Mouse (Mus musculus): ENCODE measurements around the gene Efna2.

Gene Efna2

GRCm38 (mm10) chr10:80142530-80142925, 36.8 kb upstream of the Efna2 start:
- no peak for DNase-seq

- no peak for DNase-seq
Observed at GRCm38 (mm10) chr10:80143664-80144063, 35.6 kb upstream of the Efna2 start.

DNA sequence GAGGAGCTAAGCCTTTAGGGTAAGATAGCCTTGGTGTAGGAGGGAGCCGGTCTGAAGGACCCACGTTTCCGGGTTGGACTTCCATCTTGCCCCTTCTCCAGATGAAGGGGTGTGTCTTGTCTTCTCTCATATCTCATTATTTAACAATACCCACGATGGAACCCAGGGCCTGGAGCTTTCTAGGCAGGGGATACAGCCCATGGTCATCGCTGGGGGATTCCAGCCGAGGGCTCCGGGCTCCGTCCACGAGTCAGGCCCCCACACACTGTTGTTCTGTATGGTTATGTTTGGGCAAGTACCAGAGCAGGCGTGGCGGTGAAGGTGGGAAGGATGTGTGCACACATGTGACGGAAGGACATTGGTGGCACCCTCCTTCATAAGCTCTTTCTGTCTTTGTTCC, 35.1 kb upstream of the Efna2 start:
- no peak for DNase-seq

DNA sequence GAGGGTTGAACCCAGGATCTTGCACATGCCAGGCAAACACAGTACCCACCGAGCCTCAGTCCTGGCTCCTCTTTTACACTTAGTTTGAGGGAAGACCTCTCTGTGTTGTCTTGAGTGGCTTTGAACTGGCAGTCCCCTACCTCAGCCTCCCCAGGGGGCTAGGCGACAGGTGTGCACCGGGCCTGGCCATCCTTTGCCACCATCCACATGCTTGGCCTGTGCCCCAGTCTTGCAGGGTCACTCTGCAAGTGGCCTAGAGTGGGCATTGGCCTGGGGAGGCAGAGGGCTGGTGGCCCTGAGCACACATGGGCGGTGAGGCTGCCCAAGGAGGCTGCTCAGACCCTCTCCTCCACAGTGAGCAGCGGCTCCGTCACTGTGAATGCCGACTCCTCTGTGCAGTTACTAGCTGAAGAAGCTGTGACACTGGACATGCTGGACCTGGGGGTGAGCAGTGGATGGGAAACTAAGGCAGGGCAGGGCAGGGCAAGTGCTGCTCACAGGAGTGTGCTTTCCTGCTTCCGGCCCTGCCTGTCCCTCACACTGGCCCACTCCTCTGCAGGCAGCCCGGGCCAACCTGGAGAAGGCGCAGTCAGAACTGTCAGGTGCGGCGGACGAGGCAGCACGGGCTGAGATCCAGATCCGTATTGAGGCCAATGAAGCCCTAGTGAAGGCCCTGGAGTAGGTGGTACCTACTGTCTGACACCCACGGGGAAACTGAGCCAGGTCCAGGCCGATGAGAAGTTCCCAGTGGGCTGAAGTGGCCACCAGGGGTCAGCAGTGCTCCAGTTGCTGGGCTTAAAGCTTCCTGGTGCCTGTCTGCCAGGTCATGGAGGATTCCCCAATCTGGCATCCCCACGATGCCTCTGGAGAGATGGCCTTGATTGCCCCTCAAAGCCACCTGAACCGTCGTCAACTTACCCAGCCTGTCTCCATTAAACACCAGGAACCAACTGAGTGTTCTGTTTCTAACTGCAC, 34.1 kb upstream of the Efna2 start:
- DNase-seq: peak; percentile 88 to 90

- peak in 1 of 2 experiments; percentile 55 for DNase-seq
Observed at GRCm38 (mm10) chr10:80145896-80146295, 33.4 kb upstream of the Efna2 start.

- DNase-seq: peak in 1 of 2 experiments; percentile 40
Observed at GRCm38 (mm10) chr10:80146568-80147011, 32.7 kb upstream of the Efna2 start.

- peak in 1 of 2 experiments; percentile 39 for DNase-seq
Observed at GRCm38 (mm10) chr10:80147146-80147718, 32.0 kb upstream of the Efna2 start.

DNA sequence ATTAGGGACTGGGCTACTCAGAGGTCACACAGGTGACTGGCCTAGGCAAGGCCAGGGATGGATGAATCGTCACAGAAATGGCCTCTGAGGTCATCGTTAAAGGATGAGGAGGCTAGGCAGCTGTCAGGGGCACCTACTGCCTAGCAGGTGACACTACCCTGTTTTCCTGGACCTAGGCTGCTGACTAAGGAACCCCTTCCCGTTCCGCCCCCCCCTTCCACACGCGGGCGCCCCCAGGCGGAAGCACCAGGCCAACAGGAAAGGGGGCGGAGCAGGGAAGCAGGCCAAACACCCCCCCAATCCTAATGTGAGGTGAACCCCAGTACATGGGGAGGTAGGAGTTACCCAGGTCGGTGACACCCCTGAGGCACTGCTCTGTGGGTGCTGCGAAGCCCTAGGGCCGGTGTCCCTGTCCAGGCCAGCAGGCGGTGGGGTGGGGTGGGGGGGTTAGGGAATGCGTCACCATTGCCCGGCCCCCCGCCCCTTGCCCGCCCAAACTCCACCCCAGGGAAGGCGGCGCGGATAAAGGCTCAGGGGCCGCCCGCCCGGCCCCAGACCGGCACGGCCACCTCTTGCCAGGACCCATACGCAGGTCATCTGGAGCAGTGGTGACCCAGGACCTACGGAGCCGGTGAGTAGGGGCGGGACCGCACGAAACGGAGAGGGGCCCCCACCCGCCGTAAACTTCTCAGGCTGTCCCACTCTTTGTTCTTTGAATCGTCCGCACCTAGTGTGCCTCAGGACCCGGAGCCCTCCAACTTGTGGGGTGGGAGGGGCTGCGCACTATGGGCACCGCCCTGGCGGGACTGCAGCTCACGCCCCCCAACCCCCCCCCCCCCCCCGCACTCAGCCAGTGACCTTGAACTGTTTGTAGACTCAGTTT, 31.3 kb upstream of the Efna2 start, which contains the start of gene Midn:
Gene Midn, plus strand, starts transcription at position 554 of the 883 bp plus-strand sequence.
- DNase-seq: peak; percentile 87 to 92

GRCm38 (mm10) chr10:80148610-80149290, 30.5 kb upstream of the Efna2 start:
- peak; percentile 94 to 97 for DNase-seq

DNA sequence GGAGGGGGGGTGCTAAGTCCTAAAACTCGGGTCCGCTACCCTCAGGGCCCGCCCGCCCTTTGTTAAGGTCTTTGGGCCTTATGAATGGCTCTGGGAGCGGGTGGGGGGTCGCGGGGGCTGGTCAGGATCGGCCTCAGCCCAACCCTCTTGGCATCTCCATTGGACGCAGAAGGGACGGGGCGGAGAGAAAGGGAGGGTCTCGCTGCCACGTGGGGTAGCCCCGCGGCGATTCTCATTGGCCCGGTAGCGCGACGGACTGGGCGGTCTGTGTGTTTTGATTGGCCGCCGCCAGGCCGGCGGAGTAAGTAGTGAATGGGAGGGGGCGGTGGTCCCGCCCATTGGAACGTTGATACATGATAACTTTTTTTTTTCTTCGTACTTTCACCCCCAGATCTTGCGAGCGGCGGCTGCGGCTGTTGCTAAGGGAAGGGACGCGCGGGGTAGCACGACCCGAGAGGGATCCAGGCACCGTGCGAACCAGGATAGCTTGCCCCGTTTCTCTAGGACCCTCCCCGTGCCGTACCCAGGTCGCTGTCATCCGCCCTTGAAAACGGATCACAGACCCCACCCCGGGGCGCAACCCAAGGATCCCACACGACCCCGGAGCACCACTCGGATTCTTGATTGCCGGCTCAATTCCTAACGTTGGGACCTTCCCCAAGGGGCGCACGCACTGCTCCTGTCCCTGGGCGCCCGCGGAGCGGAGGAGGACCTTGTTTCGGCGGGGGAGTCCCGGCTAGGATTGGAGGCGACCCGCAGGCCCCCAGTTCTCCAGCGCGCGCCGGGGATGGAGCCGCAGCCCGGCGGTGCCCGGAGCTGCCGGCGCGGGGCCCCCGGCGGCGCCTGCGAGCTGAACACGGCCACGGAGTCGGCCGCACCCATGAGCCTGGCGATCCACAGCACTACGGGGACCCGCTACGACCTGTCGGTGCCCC, 29.7 kb upstream of the Efna2 start:
- peak; percentile 96 to 99 for DNase-seq

DNA sequence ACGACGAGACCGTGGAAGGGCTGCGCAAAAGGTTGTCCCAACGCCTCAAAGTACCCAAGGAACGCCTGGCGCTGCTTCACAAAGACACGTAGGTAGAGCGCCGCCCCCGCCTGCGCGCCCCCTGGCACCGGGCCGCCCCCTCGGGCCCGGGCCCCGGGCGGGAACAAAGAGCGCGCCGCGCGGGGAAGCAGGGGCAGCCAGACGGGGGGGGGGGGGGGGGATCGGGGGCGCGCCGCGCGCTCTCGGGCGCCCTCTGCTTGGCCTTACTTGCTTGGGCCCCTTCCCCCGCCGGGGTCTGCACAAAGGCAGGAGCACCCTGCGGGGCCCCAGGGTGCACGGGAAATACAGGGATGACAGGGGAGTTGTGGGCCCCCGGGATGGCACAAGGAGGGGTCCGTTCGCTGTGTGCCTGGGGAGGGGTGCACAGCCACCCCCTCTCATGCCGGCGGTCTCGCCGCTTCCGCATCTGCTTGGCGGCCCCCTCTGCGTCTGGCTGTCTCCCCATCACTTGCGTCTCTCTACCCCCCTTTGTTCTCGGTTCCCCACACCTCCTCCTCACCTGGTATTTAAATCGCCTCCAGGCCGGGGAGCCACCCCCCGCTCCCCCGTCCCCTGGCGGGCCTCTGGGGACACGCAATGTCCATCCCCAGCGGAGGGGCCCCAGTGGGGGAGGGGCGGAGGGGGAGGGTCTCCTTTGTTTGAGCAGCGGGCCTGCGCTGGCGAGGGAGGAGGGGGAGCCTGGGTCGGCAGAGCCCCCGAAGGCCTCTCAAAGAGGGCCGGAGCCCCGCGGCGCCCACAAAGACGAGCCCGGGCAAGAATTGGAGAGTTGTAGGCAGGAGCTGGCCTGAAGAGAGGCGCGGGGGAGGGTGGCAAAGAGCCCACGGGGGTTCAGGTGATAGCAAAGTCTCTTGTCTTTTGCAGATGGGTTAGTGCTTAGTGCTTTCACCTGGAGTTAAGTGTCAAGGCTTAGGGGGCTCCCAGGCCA, 28.8 kb upstream of the Efna2 start:
- peak; percentile 81 to 86 for DNase-seq

DNA sequence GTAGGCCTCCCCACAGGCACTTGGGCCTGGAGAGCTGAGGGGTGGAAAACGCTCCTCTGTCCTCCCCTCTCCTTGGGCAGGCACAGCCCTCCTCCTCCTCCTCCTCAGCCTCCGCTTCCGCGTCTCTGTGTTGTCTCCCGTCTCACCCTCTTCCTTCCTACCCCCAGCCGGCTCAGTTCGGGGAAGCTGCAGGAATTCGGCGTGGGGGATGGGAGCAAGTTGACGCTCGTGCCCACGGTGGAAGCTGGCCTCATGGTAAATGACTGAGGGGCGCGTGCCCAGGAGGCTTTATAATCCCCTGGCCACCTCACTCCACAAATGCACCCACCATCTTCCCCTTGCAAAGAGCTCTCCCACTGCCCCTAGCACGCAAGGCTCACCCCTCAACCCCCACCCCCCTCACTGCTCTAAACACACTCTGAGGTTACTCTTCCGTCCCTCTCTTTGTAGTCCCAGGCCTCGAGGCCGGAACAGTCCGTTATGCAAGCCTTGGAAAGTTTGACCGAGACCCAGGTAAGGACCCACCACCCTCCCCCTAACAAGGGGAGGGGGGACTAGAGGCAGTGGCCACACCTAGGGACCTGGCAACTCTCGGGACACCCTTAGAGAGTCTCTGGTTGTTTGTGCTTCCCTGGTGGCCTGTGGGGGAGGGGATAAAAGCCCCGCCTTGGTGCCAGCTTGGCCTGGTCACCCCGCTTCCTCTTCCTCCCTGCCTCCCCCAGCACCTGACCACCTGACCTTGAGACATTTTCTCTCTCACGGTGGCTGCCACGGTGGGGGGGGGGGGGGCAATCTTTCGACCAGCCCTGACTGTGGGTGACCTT, 27.9 kb upstream of the Efna2 start:
- peak; percentile 81 to 87 for DNase-seq

DNA sequence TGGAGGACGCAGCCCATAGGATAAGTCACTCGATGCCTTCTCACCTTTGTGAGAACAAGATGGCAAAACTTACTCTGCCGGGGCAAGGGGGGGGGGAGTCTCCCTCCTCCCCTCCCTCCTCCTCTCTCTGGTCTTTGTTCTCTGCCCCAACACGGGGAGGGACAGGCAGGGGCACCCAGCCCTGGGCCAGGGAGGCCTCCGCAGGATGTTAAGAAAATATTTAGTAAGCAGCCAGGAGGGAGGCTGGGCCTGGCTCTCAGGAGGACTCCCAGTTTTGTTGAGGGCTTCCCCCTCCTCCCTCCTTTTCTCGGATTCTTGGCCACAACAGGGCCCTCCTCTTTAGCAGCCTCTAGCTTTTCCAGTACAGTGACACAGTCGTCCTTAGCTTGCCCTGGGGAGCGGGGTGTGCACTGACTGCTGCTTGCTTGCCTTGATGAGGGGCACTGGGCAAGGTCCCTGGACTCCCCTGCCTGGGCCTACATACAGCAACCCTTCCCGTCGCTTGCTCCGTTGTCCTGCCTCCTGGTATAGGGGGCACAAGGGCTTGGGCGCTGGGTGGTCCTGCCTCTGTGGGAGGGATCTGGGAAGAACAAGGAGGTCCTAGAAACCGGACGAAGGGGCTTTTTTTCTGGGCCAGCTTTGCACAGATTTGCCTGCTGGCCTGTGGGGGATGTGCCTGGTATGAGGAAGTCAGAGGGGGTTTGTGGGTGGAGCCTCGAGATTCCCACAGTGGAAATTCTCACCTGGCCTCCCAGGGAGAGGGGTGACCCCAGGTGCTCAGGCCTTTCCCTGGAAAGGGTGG, 27.0 kb upstream of the Efna2 start:
- DNase-seq: peak; percentile 76 to 86

DNA sequence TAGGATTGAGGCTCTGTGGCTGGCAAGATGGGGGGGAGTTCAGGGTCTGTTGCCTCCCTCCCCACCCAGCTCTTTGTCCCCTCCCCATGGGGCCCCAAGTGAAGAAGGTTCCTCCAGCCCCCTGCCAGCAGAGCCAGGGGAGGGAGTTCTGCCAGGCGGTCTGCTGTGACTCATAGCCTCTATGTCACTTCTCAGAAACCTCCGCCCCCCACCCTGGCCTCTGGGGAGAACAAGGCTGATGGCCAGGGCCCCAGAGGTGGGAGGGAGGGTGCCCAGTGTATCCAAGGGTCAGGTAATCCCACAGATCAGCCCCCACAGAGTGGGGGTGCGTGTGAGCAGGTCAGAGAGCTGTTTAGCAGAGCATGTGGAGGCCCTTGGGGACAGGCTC, 26.4 kb upstream of the Efna2 start:
- DNase-seq: peak; percentile 80 to 89

DNA sequence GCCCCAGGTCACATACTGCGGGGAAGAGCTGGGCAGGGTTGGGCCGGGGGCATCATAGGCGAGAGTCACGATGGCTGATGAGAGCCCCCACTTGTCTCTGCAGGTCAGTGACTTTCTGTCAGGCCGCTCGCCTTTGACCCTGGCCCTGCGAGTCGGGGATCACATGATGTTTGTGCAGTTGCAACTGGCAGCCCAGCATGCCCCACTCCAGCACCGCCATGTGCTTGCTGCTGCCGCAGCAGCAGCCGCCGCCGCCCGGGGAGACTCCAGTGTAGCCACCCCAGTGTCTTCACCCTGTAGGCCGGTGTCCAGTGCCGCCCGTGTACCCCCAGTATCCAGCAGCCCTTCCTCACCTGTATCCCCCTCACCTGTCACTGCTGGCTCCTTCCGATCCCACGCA, 25.6 kb upstream of the Efna2 start:
- peak; percentile 29 to 44 for DNase-seq

GRCm38 (mm10) chr10:80154384-80154783, 24.9 kb upstream of the Efna2 start:
- no peak for DNase-seq

- no peak for DNase-seq
Observed at GRCm38 (mm10) chr10:80155277-80155676, 24.0 kb upstream of the Efna2 start.
